18 mouse cellular contexts compared by ENCODE assay signal in the genomic region with DNA sequence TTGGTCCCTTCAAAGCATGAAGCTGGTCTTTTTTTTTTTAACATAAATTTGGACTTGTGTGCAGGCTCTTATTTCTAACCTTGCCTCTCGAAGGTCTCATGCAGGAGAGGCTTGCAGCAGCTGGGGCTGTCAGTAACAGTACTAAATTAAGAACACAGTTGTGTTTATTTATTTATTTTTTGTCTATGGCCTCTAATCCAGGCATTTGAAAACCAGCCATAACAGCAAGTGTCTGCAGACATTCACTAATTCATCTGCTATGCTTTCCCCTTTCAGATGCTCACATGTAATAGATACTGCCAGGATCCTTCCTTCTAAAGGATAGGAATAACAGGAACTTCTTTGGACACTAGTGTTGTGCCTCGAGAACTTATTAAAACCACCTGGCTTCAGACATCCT.
A peak's percentile ranks its signal among the peaks of the same experiment; 100 is the strongest.
DNase-seq lines count a peak whose midpoint lies in the region; ATAC-seq and TF ChIP-seq lines count a peak whose summit lies in the region.
"Had no signal": no experiment of that assay in that cellular context is flagged by ENCODE, and none has a peak within 500 bp of the region (broad histone marks: within the 10 kb centered on the region; RNA-seq: fewer than 3 reads in every experiment).

No protein-coding gene starts in this region.

- no peaks in the 10 kb centered on the region for H3K79me2 ChIP-seq in myocyte (ENCODE audit: control insufficient read depth, insufficient read depth)

- H3K4me3 ChIP-seq in embryonic facial prominence, embryonic 10.5 days, result no peak overlapping the region
- no peak overlapping the region for H3K4me3 ChIP-seq in embryonic facial prominence, embryonic 15.5 days (replicated peaks)
- H3K4me3 ChIP-seq in myocyte, result no peak overlapping the region
- H3K4me3 ChIP-seq in forebrain, embryonic 14.5 days (ENCODE audit: low read depth, low read length), result no peak overlapping the region
- H3K4me3 ChIP-seq: gastrocnemius, adult 2 months; heart, embryonic 12.5 days; hindbrain, embryonic 15.5 days had no signal

- peak; percentile 47; the same call in 1 of the 2 replicates for ATAC-seq in embryonic facial prominence, embryonic 15.5 days (ENCODE audit: insufficient number of reproducible peaks, low FRiP score, low TSS enrichment, low read depth)
- ATAC-seq in forebrain, embryonic 14.5 days, result no peak
- ATAC-seq: forebrain, postnatal 0 days had no signal

- no peak overlapping the region for H3K9ac ChIP-seq in embryonic facial prominence, embryonic 15.5 days
- H3K9ac ChIP-seq in forebrain, embryonic 14.5 days (ENCODE audit: low read length), result no peak overlapping the region
- H3K9ac ChIP-seq: forebrain, postnatal 0 days; heart, embryonic 12.5 days; hindbrain, embryonic 15.5 days had no signal

- no peak overlapping the region for H3ac ChIP-seq in myocyte (ENCODE audit: control insufficient read depth, insufficient read length)

- H3K27ac ChIP-seq in embryonic facial prominence, embryonic 10.5 days (replicated peaks), result peak overlapping the region; percentile 44; the same call in 1 of the 2 replicates
- no peak overlapping the region for H3K27ac ChIP-seq in embryonic facial prominence, embryonic 15.5 days (replicated peaks)
- no peak overlapping the region for H3K27ac ChIP-seq in forebrain, embryonic 14.5 days (ENCODE audit: low read depth, low read length)
- H3K27ac ChIP-seq: gastrocnemius, adult 2 months; hindbrain, embryonic 15.5 days had no signal

- no peak overlapping the region for H3K4me2 ChIP-seq in embryonic facial prominence, embryonic 15.5 days (replicated peaks)
- H3K4me2 ChIP-seq in myocyte (ENCODE audit: low read depth), result peak overlapping the region; percentile 48
- H3K4me2 ChIP-seq in forebrain, embryonic 14.5 days (ENCODE audit: low read length), result no peak overlapping the region
- H3K4me2 ChIP-seq: heart, embryonic 12.5 days; hindbrain, embryonic 15.5 days had no signal

- peaks cover 21% of the 10 kb centered on the region for H3K4me1 ChIP-seq in embryonic facial prominence, embryonic 10.5 days
- H3K4me1 ChIP-seq in embryonic facial prominence, embryonic 15.5 days, result no peaks in the 10 kb centered on the region
- H3K4me1 ChIP-seq in forebrain, embryonic 14.5 days (ENCODE audit: control insufficient read depth, insufficient read depth, low read length), result no peaks in the 10 kb centered on the region
- H3K4me1 ChIP-seq: heart, embryonic 12.5 days; hindbrain, embryonic 15.5 days had no signal

- no peaks in the 10 kb centered on the region for H3K27me3 ChIP-seq in embryonic facial prominence, embryonic 10.5 days (replicated peaks; ENCODE audit: low read depth, poor library complexity, severe bottlenecking)
- H3K27me3 ChIP-seq in embryonic facial prominence, embryonic 15.5 days, result no peaks in the 10 kb centered on the region
- H3K27me3 ChIP-seq in myocyte (ENCODE audit: control insufficient read depth, insufficient read depth, insufficient read length), result no peaks in the 10 kb centered on the region
- no peaks in the 10 kb centered on the region for H3K27me3 ChIP-seq in forebrain, embryonic 14.5 days (replicated peaks; ENCODE audit: control insufficient read depth, insufficient read depth, low read length)
- H3K27me3 ChIP-seq: heart, embryonic 12.5 days; hindbrain, embryonic 15.5 days had no signal

- TF ChIP-seq POLR2A in myocyte (IDR thresholded peaks at IDR 0.05; ENCODE audit: insufficient read length, low read depth), result no peak

- H3K36me3 ChIP-seq in embryonic facial prominence, embryonic 10.5 days (replicated peaks), result no peaks in the 10 kb centered on the region
- no peaks in the 10 kb centered on the region for H3K36me3 ChIP-seq in embryonic facial prominence, embryonic 15.5 days
- no peaks in the 10 kb centered on the region for H3K36me3 ChIP-seq in myocyte (ENCODE audit: control insufficient read depth, insufficient read depth)
- no peaks in the 10 kb centered on the region for H3K36me3 ChIP-seq in forebrain, embryonic 14.5 days (ENCODE audit: control insufficient read depth, insufficient read depth, low read length)
- H3K36me3 ChIP-seq: G1E; heart, embryonic 12.5 days; hindbrain, embryonic 15.5 days had no signal

- DNase-seq in A20 (ENCODE audit: low read depth, low spot score), result peak; percentile 19
- DNase-seq in embryonic facial prominence, embryonic 10.5 days (ENCODE audit: low spot score), result no peak
- no peak for DNase-seq in forebrain, embryonic 14.5 days (ENCODE audit: low spot score)
- DNase-seq in ovary, postnatal 10 days (ENCODE audit: low spot score), result no peak
- DNase-seq: adrenal gland, adult 8-10 months; adrenal gland, postnatal 36 days; cerebellum, adult 8-10 months; cerebellum, postnatal 14 days; embryo, embryonic 11 days; forebrain, postnatal 0 days; gastrocnemius, adult 2 months; gastrocnemius, postnatal 25 days; heart, postnatal 36 days had no signal

- no peaks in the 10 kb centered on the region for H3K9me3 ChIP-seq in embryonic facial prominence, embryonic 10.5 days
- no peaks in the 10 kb centered on the region for H3K9me3 ChIP-seq in embryonic facial prominence, embryonic 15.5 days (replicated peaks)
- no peaks in the 10 kb centered on the region for H3K9me3 ChIP-seq in forebrain, embryonic 14.5 days (replicated peaks; ENCODE audit: control insufficient read depth, low read length)
- H3K9me3 ChIP-seq: G1E; heart, embryonic 12.5 days; hindbrain, embryonic 15.5 days had no signal

- WGBS in embryonic facial prominence, embryonic 10.5 days, result 44% methylated on average over 2 of the region's 2 CpGs
- 10% methylated on average over 2 of the region's 2 CpGs for WGBS in embryonic facial prominence, embryonic 15.5 days
- WGBS in forebrain, embryonic 14.5 days, result 46% methylated on average over 2 of the region's 2 CpGs

TF ChIP-seq in myocyte, 11 proteins besides CTCF, POLR2A, EP300 and RAD21:
- peak in 1 of 3 experiments; percentile 27 for TF ChIP-seq MYOG (IDR thresholded peaks at IDR 0.05; ENCODE audit: control insufficient read depth in 1 of 3, insufficient read depth in 1 of 3, insufficient read length in 2 of 3, low read depth in 2 of 3)
- peak; percentile 17 for TF ChIP-seq TCF12 (IDR thresholded peaks at IDR 0.05; ENCODE audit: insufficient read depth, poor library complexity, severe bottlenecking)
- no peak for TF ChIP-seq REST (IDR thresholded peaks at IDR 0.05; ENCODE audit: insufficient read depth, insufficient read length)
- peak; percentile 58 to 69 (median 65) for TF ChIP-seq MYOD1 (IDR thresholded peaks at IDR 0.05; ENCODE audit: control insufficient read depth in 1 of 3, insufficient read length in 2 of 3, low read depth in 2 of 3)
TF ChIP-seq in myocyte: peak in this region for 3.
